Mouse (Mus musculus) CH12.LX (cell line): ENCODE measurements at regions not wholly inside any gene's neighbourhood (a gene's known extent, or its start where the extent isn't known, plus 50 kb on each side); places are given as distances from the start of the nearest gene placed in this dataset.

Source experiments
- DNase-seq: peaks from one replicate; pipeline ENCODE4 v3.0.0-alpha.2; 2013; ENCODE audit errors: extremely low read depth
- H3K27ac ChIP-seq: 2 replicates; pipeline ENCODE4 v1.5.1; 2012; ENCODE audit warnings: low read depth, mild to moderate bottlenecking, control low read depth, moderate library complexity; ENCODE audit not compliant: insufficient read depth
- H3K27me3 ChIP-seq: replicated peaks from 2 replicates; pipeline ENCODE3; 2012; ENCODE audit warnings: inconsistent platforms
- H3K36me3 ChIP-seq, 2 experiments: replicated peaks in 1 of 2; 2 replicates each; pipeline versions ENCODE3 to v1.6.1; 2012; ENCODE audit warnings: inconsistent platforms in 1 of 2, low read length in 1 of 2, mild to moderate bottlenecking in 1 of 2, mixed read lengths in 1 of 2, moderate library complexity in 1 of 2; ENCODE audit not compliant: control insufficient read depth in 1 of 2, insufficient read depth in 1 of 2
- H3K4me1 ChIP-seq, 2 experiments: 2 replicates each; pipeline ENCODE4 v1.6.1; 2012; ENCODE audit warnings: inconsistent platforms in 1 of 2, moderate library complexity in 1 of 2; ENCODE audit not compliant: insufficient read depth in 2 of 2, control insufficient read depth in 1 of 2
- H3K4me2 ChIP-seq: 2 replicates; pipeline ENCODE4 v1.6.1; 2012; ENCODE audit warnings: low read depth, mild to moderate bottlenecking, control low read depth; ENCODE audit not compliant: poor library complexity, insufficient read depth, severe bottlenecking
- H3K4me3 ChIP-seq, 3 experiments: fragments of 150-350 bp in 1 of 3; sonication (generic) in 1 of 3; replicated peaks in 1 of 3; 2 replicates each; pipeline versions ENCODE3 to v1.5.1; 2011 to 2012; ENCODE audit warnings: low read depth in 2 of 3, low read length in 2 of 3, mild to moderate bottlenecking in 2 of 3, moderate library complexity in 2 of 3, control low read depth in 1 of 3, improper control_type of control experiment in 1 of 3, inconsistent platforms in 1 of 3, mixed read lengths in 1 of 3; ENCODE audit not compliant: poor library complexity in 1 of 3
- H3K79me2 ChIP-seq: replicated peaks from 2 replicates; pipeline ENCODE4 v1.6.1; 2012; ENCODE audit warnings: mild to moderate bottlenecking, moderate library complexity; ENCODE audit not compliant: control insufficient read depth, poor library complexity, insufficient read depth, severe bottlenecking; ENCODE audit errors: extremely low read depth
- H3K9ac ChIP-seq: 2 replicates; pipeline ENCODE4 v1.6.1; 2012; ENCODE audit warnings: low read depth, mild to moderate bottlenecking, control low read depth, moderate library complexity; ENCODE audit not compliant: insufficient read depth
- H3K9me3 ChIP-seq: replicated peaks from 2 replicates; pipeline ENCODE3; 2012; ENCODE audit warnings: low read length, inconsistent platforms, mixed read lengths
- E2F4 ChIP-seq: IDR thresholded peaks from 2 replicates; pipeline ENCODE4 v1.6.1; 2011; ENCODE audit warnings: low read depth, low read length, improper control_type of control experiment; ENCODE audit not compliant: insufficient replicate concordance
- ELF1 ChIP-seq: IDR thresholded peaks from 2 replicates; pipeline ENCODE4 v1.6.1; 2014; ENCODE audit warnings: low read depth, mild to moderate bottlenecking, inconsistent platforms, low read length, improper control_type of control experiment
- EP300 ChIP-seq: IDR thresholded peaks from 2 replicates; pipeline ENCODE4 v1.6.1; 2011; ENCODE audit warnings: low read length, improper control_type of control experiment
- ETS1 ChIP-seq: conservative IDR thresholded peaks from 2 replicates; pipeline ENCODE4 v1.6.1; 2012; ENCODE audit warnings: low read depth, mild to moderate bottlenecking, inconsistent platforms, low read length, improper control_type of control experiment, moderate library complexity
- GABPA ChIP-seq: IDR thresholded peaks from 2 replicates; pipeline ENCODE4 v1.6.1; 2012; ENCODE audit warnings: low read depth, low read length, improper control_type of control experiment, inconsistent platforms; ENCODE audit not compliant: insufficient replicate concordance
- HCFC1 ChIP-seq: IDR thresholded peaks from 2 replicates; pipeline ENCODE4 v1.6.1; 2012; ENCODE audit warnings: low read depth, mild to moderate bottlenecking, inconsistent platforms, low read length, improper control_type of control experiment
- JUN ChIP-seq: IDR thresholded peaks from 2 replicates; pipeline ENCODE4 v1.6.1; 2011; ENCODE audit warnings: low read depth, mild to moderate bottlenecking, low read length, improper control_type of control experiment, moderate library complexity; ENCODE audit not compliant: insufficient read depth
- JUND ChIP-seq: conservative IDR thresholded peaks from 2 replicates; pipeline ENCODE4 v1.6.1; 2011; ENCODE audit warnings: low read depth, low read length, improper control_type of control experiment
- MAFK ChIP-seq: IDR thresholded peaks from 2 replicates; pipeline ENCODE4 v1.6.1; 2011; ENCODE audit warnings: low read length, improper control_type of control experiment; ENCODE audit not compliant: insufficient replicate concordance
- MAX ChIP-seq: IDR thresholded peaks from 2 replicates; pipeline ENCODE4 v1.6.1; 2011; ENCODE audit warnings: low read length, improper control_type of control experiment
- MAZ ChIP-seq: IDR thresholded peaks from 2 replicates; pipeline ENCODE4 v1.6.1; 2012; ENCODE audit warnings: low read depth, mild to moderate bottlenecking, inconsistent platforms, low read length, improper control_type of control experiment, moderate library complexity
- MYC ChIP-seq: IDR thresholded peaks from 2 replicates; pipeline ENCODE4 v1.6.1; 2011; ENCODE audit warnings: low read depth, mild to moderate bottlenecking, improper control_type of control experiment, low read length
- RCOR1 ChIP-seq: conservative IDR thresholded peaks from 2 replicates; pipeline ENCODE4 v1.6.1; 2012; ENCODE audit warnings: low read depth, mild to moderate bottlenecking, inconsistent platforms, low read length, improper control_type of control experiment
- TCF12 ChIP-seq: IDR thresholded peaks from 2 replicates; pipeline ENCODE4 v1.6.1; 2014; ENCODE audit warnings: low read depth, mild to moderate bottlenecking, inconsistent platforms, low read length, improper control_type of control experiment
- ZKSCAN1 ChIP-seq: IDR thresholded peaks from 2 replicates; pipeline ENCODE4 v1.6.1; 2012; ENCODE audit warnings: low read depth, inconsistent platforms, low read length, improper control_type of control experiment, borderline replicate concordance
- ZMIZ1 ChIP-seq: IDR thresholded peaks from 2 replicates; pipeline ENCODE4 v1.6.1; 2012; ENCODE audit warnings: low read depth, mild to moderate bottlenecking, inconsistent platforms, low read length, improper control_type of control experiment
- dilution Hi-C: fragments of 300-500 bp; cut with MboI; formaldehyde crosslinking; loops from 2 replicates; pipeline ENCODE4 v1.14.3; 2020; ENCODE audit warnings: low sequenced_read_pairs; ENCODE audit not compliant: extremely low pct_unique_long_range_greater_than_20kb, extremely low pct_ligation_motif_present
- in situ Hi-C: fragments of 300-500 bp; cut with MboI; formaldehyde crosslinking; loops from 3 replicates; pipeline ENCODE4 v1.14.3; 2019; ENCODE audit warnings: low sequenced_read_pairs, low pct_ligation_motif_present, low pct_unique_long_range_greater_than_20kb, mixed read lengths

DNA sequence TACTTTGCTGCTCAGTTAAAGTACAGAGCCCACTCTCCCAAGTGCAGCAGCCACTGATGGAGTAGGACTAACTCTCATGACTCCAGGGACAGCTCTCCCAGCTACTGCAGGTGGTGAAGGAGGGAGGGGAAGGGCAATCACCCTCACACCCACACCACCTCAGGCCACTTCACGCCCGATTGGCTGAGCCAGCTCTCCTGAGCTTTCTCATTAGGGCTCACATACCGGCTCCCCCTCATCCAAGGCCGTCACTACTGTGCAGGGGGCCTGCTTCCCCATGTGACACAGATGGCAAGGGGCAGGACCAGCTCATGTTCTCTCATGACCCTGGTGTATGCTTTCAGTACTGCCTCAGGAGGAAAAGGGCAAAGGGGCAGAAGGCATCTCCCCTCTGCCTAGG lies 87.8 kb upstream of the Rgmb start:
- DNase-seq = no peak

DNA sequence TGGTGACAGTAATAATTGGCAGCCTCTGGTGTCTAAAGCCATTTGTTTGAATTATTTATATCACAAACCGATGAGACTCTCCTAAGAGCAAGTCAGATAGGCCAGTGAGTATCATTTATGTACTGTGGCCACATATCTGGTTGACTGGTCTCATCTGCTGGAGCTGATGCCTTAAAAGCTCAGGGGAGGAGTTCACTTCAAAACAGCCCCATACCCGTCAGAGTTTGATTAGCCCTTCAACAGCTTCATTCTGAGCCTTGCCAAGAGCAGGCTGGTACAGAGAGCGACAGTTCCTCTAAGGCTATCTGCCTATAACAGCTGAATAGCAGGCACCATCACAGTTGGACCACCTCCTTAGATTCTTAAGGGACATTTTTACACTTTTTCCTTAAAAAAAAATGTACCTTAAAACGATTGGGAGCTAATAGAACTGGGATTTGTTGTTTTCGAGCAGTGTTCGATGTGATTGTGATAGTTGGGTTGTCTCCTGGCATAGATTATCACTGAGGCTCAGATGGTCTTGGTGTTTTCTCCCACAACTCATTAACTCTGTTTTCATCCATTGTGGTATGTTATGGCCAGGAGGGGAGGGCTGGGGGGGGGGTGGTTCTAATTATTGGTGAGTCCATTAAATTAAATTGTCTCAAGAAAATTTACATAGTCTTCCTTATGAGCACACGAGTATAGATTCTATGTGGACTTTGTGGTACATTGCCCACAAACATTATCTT lies 68.0 kb upstream of the Rgmb start:
- no peak for DNase-seq
- H3K79me2 ChIP-seq = no peaks in the 10 kb centered on the region
- no peaks in the 10 kb centered on the region for H3K4me1 ChIP-seq
- no peak overlapping the region for H3K4me2 ChIP-seq
- no peaks in the 10 kb centered on the region for H3K9me3 ChIP-seq
- no peak overlapping the region for H3K27ac ChIP-seq
- no peaks in the 10 kb centered on the region for H3K27me3 ChIP-seq
- dilution Hi-C loops = no loop called here
- TF ChIP-seq JUND = no peak
- no peak for TF ChIP-seq HCFC1
- no peak for TF ChIP-seq GABPA
- TF ChIP-seq ZMIZ1 = no peak
- TF ChIP-seq RCOR1 = no peak
- TF ChIP-seq MAX = no peak
- no peak for TF ChIP-seq TCF12
- TF ChIP-seq ZKSCAN1 = no peak
- TF ChIP-seq E2F4 = no peak
- no peak for TF ChIP-seq MYC
- no peak for TF ChIP-seq EP300
- no peak for TF ChIP-seq JUN
- no peak for TF ChIP-seq ELF1
- no peak overlapping the region for H3K9ac ChIP-seq
- no peak overlapping the region for H3K4me3 ChIP-seq
- H3K36me3 ChIP-seq = no peaks in the 10 kb centered on the region
- in situ Hi-C loops = no loop called here

More for the DNA sequence above, 87.8 kb upstream of the Rgmb start:
- in situ Hi-C loops = no loop called here
- no peaks in the 10 kb centered on the region for H3K27me3 ChIP-seq
- no peak overlapping the region for H3K27ac ChIP-seq
- dilution Hi-C loops = no loop called here
- no peak overlapping the region for H3K9ac ChIP-seq
- H3K9me3 ChIP-seq = no peaks in the 10 kb centered on the region
- TF ChIP-seq ETS1 (no peak), MAFK (no peak), MAZ (no peak)
- TF ChIP-seq, all 38 proteins: peak for 0
- H3K79me2 ChIP-seq = no peaks in the 10 kb centered on the region
- no peak overlapping the region for H3K4me2 ChIP-seq
- H3K4me1 ChIP-seq = peaks cover 0 to 5% of the 10 kb centered on the region in 2 experiments; a peak in 1 of 4 replicates
- no peaks in the 10 kb centered on the region for H3K36me3 ChIP-seq
- H3K4me3 ChIP-seq = no peak overlapping the region
